Mouse (Mus musculus) limb, embryonic 13.5 days (tissue): ENCODE data around the gene Ear2. TPM values are rescaled to one million over a fixed set of nuclear protein-coding genes. Genes with fewer than 3 reads are reported as not detected.
A peak's percentile ranks its signal among the peaks of the same experiment; 100 is the strongest.
"Not testable (repeated sequence)": the region's sequence is repeated elsewhere in the genome, so short reads cannot be mapped to it uniquely, and the experiment has no call there.

Experiments used
- ATAC-seq: fragments of 200-750 bp; cut with Nextera tagmentation; 2 replicates; pipeline ENCODE4 v1.8.0; 2017; ENCODE audit warnings: low read depth, moderate number of reproducible peaks, moderate TSS enrichment; ENCODE audit not compliant: low FRiP score
- H3K27ac ChIP-seq: fragments of 300-500 bp; sonication (generic); 2 replicates; pipeline ENCODE4 v1.5.1; 2015; ENCODE audit warnings: inconsistent platforms, mild to moderate bottlenecking, moderate library complexity
- H3K27me3 ChIP-seq: fragments of 300-500 bp; sonication (generic); 2 replicates; pipeline ENCODE4 v1.6.1; 2015; ENCODE audit warnings: mild to moderate bottlenecking, inconsistent platforms
- H3K36me3 ChIP-seq: fragments of 300-500 bp; sonication (generic); 2 replicates; pipeline ENCODE4 v1.6.1; 2015; ENCODE audit warnings: inconsistent platforms, mild to moderate bottlenecking, moderate library complexity
- H3K4me1 ChIP-seq: fragments of 300-500 bp; sonication (generic); 2 replicates; pipeline ENCODE4 v1.6.1; 2015; ENCODE audit warnings: inconsistent platforms
- H3K4me2 ChIP-seq: fragments of 300-500 bp; sonication (generic); replicated peaks from 2 replicates; pipeline ENCODE4 v1.6.1; 2015; ENCODE audit warnings: inconsistent platforms, mild to moderate bottlenecking, moderate library complexity
- H3K4me3 ChIP-seq: fragments of 300-500 bp; sonication (generic); 2 replicates; pipeline ENCODE4 v1.5.1; 2015; ENCODE audit warnings: moderate library complexity, mild to moderate bottlenecking, inconsistent platforms
- H3K9ac ChIP-seq: fragments of 300-500 bp; sonication (generic); 2 replicates; pipeline ENCODE4 v1.6.1; 2015; ENCODE audit warnings: mild to moderate bottlenecking, inconsistent platforms
- H3K9me3 ChIP-seq: fragments of 300-500 bp; sonication (generic); 2 replicates; pipeline ENCODE4 v1.6.1; 2016; ENCODE audit warnings: inconsistent platforms
- WGBS: fragments of 180-500 bp; shearing (Covaris S2); methylation state at CpG from one replicate; pipeline ENCODE4 v1.1.7; 2015; 5-methylcytosine and 5-hydroxymethylcytosine counted together
- polyA plus RNA-seq: library from polyadenylated mRNA; unstranded; fragments of >200 nt; fragmentation: Nextera tagmentation; extraction: Ambion mirVana; gene quantifications from 2 replicates; pipeline ENCODE4 v1.2.1, GENCODE M21; 2015

Gene Ear2
- not detected in 2 replicates for polyA plus RNA-seq

DNA sequence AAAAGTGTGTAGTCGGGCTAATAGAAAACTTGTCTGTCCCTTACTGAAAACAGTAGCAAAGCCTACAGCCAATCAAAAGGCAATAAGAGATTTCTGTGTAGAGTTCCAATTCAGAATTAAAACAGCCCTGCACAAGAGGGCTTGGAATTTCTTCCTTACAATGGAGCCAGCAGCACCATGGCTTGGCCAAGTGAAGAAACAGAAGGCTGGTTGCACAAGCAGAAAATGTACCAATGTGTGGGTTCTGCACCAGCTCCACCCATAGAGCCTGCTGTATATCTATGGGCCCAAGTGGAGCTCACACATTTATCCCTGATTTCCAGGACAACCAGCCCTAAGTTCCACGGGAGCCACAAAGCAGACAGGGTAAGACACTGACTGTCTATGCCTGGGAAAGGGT is at the start of gene Ear2:
Ear2 (plus strand) TSS at position 301 of the 400 bp plus-strand sequence.
- not testable (repeated sequence) for H3K27me3 ChIP-seq, ATAC-seq, H3K27ac ChIP-seq, H3K4me1 ChIP-seq, H3K9me3 ChIP-seq, H3K4me3 ChIP-seq, H3K36me3 ChIP-seq, H3K4me2 ChIP-seq, H3K9ac ChIP-seq
- 90% methylated on average over 2 of the region's 2 CpGs for WGBS

DNA sequence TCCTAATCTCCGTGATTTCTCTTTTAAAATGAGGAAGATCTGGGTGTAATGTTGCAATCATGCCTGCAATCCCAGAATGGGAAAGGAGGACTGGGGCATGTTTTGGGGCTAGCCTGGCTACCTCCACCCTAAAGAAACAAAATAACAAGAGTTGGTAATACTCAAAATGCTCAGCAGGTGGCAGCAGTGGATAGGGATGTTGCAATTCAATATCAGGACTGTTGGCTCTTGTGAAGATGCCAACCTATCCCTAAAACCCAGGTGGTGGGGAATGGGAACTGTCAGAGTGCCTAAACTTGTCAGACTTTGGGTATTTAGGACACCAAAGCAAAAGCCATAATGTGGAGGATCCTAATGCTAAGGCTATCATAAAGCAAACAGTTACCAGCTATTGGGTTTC is 34.6 kb upstream of the Ear2 start:
- H3K4me1 ChIP-seq, H3K36me3 ChIP-seq, ATAC-seq, H3K9ac ChIP-seq, H3K9me3 ChIP-seq, H3K27ac ChIP-seq, H3K4me2 ChIP-seq, H3K27me3 ChIP-seq, H3K4me3 ChIP-seq: not testable (repeated sequence)
- WGBS: 72% methylated on average over 1 of the region's 1 CpGs

DNA sequence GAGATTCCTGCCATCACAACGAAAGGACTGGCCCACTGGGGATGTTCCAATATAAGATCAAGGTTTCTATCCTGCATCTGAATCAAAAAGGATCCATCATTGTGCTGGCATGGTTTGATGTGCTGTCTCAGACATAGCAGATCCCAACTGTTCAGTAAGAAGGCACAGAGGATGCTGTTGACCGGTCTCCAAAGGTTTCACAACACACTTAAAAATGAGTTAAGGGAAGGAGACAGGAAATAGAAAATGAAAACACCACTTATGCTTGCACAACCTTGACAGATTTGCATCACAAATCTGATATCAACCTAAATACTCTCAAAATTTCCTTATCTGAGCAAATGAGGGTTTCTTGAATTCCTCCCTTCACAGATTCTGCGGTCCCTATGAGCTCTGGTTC is 31.9 kb upstream of the Ear2 start:
- H3K9ac ChIP-seq, H3K4me2 ChIP-seq, ATAC-seq, H3K9me3 ChIP-seq, H3K27ac ChIP-seq, H3K36me3 ChIP-seq, H3K4me1 ChIP-seq, H3K4me3 ChIP-seq, H3K27me3 ChIP-seq: not testable (repeated sequence)
- 80% methylated on average over 2 of the region's 3 CpGs for WGBS

DNA sequence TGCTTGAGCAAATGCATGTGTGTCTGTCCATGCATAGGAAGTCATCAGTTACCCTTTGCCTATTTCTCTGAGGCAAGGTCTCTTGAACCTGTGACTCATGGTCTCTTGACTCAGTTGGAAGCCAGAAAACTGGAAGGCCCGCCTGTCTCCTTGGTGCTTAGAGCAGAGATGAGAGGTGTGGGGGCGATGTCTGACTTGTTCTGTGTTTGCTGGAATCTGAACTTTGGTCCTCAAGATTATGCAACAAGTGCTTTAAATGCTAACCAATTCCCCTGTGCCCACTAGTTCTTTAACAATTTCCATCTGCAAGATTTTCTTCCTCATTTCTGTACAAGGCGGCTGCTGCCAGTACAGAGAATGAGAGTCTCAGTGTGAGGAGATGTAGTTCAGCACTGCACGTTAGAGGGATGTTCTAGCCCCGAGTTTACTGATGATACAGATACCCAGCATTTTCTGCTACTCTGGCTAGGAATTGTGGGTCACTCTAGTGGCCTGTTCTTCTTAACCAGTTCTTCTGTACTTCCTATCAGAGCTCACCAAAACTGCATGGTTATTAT is 24.6 kb upstream of the Ear2 start:
- H3K9me3 ChIP-seq, H3K9ac ChIP-seq, H3K36me3 ChIP-seq, H3K27me3 ChIP-seq, H3K4me3 ChIP-seq, ATAC-seq, H3K4me2 ChIP-seq, H3K4me1 ChIP-seq, H3K27ac ChIP-seq: not testable (repeated sequence)
- WGBS: 63% methylated on average over 5 of the region's 5 CpGs

DNA sequence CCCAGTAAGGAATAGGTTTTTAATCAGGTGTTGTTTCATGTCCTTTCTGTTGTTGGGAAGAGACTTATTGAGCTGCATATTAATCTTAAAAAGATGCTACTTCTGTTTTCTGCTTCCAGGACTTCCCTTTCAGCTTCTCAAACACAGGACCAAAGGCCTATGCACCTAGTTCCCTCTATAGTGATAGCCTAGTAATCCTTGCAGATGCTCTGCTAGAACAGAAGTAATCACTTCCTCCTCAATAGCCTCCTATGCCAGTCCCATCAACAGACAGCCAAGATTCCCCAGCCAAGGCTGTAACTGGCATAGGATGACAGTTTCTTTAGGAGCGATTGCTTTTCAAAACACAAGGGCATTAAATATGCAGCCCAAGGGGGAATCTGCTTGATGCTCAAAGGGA is 15.9 kb upstream of the Ear2 start:
- H3K4me3 ChIP-seq, H3K27ac ChIP-seq, H3K4me1 ChIP-seq, H3K9ac ChIP-seq, H3K27me3 ChIP-seq, H3K9me3 ChIP-seq, H3K4me2 ChIP-seq, ATAC-seq, H3K36me3 ChIP-seq: not testable (repeated sequence)
- 94% methylated on average over 1 of the region's 1 CpGs for WGBS

DNA sequence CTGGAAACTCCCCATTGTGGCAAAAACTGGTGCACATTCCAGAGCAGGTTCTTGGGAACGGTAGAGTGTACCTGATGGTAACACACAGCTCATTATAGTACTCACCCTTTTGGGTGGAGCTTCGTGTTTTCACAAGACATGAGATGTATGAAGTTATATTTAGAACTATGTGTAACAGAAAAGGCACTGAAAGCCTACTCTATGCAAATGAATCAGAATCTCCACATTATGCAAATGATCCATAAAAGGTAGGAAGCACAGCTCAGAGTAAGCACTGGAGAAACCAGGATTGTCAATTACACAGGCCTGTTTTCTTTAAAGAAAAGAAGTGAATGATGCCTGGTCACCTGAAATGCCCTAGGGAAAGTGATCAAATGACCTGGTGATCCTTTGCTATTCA is 14.9 kb upstream of the Ear2 start:
- whole genome bisulfite sequencing: 76% methylated on average over 2 of the region's 2 CpGs
- not testable (repeated sequence) for ATAC-seq, H3K27me3 ChIP-seq, H3K4me3 ChIP-seq, H3K4me1 ChIP-seq, H3K9me3 ChIP-seq, H3K36me3 ChIP-seq, H3K4me2 ChIP-seq, H3K27ac ChIP-seq, H3K9ac ChIP-seq

DNA sequence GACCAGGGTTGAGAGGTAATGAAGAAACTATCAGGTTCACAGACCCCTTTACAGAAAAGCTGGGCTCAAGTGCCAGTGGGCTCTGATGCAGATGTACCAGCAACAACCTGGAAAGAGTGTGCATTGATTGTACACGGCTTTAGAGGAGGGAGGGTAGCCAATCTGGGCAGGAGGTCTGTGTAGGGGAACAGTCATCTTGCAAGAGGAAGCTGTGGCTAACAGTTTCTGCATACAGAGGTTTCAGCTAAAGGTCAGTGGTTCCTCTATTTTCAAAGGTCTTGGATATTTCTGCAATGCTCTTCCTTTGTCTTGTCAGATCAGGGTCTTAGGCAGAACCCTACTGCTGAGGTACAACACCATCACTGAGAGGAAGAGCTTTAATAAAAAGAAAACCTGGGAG is 10.9 kb upstream of the Ear2 start:
- not testable (repeated sequence) for H3K27me3 ChIP-seq, H3K36me3 ChIP-seq, H3K9me3 ChIP-seq, H3K9ac ChIP-seq, H3K4me1 ChIP-seq, H3K27ac ChIP-seq, ATAC-seq, H3K4me3 ChIP-seq, H3K4me2 ChIP-seq
- WGBS: 57% methylated on average over 1 of the region's 1 CpGs

DNA sequence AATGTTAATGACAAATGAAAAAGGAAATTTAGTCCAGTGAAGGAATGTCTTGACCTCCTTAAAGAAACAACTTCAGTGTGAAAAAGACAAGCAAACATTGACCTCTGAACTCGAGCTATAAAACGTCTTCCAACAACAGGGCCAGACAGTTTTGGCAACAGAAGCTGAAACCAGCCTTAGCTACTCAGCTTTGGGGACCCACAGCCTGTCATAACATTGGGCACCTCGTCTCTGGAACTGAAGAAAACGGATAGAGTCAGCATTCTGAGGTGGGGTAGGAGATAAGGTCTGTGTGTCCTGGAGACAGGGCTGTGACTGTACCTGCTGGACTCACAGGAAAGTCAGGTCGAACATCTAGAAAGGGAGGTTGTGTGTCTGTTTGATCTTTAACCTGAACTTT is 8.0 kb upstream of the Ear2 start:
- H3K9ac ChIP-seq, H3K36me3 ChIP-seq, H3K27ac ChIP-seq, H3K4me2 ChIP-seq, H3K9me3 ChIP-seq, H3K4me3 ChIP-seq, H3K27me3 ChIP-seq, H3K4me1 ChIP-seq, ATAC-seq: not testable (repeated sequence)
- WGBS: 52% methylated on average over 5 of the region's 5 CpGs

DNA sequence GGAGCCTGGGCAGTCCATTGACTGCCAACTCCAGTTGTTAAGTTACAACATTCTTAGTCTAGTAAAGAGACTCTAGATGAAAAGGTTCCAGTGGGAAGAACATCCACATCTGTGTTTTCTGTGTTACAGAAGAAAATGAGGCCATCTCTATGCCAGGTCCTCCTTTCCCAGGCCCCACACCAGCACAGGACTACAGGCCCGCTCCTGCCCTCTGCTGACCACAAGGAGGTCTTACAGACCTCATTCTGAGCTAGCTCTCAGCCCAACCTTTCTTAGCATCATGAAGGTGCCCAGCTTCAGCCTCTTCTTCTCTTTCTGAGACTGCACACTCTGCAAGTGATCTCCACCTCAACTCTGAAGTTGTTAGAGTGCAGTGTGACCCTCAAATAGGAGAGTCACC is 2.4 kb upstream of the Ear2 start:
- ATAC-seq: 0 out of 2 replicates have a peak, but pooled peaks have one; percentile 40
- no CpG with 5 or more reads among the region's 1 CpGs for WGBS
- not testable (repeated sequence) for H3K9me3 ChIP-seq, H3K27ac ChIP-seq, H3K9ac ChIP-seq, H3K27me3 ChIP-seq, H3K4me1 ChIP-seq, H3K4me3 ChIP-seq, H3K36me3 ChIP-seq, H3K4me2 ChIP-seq

DNA sequence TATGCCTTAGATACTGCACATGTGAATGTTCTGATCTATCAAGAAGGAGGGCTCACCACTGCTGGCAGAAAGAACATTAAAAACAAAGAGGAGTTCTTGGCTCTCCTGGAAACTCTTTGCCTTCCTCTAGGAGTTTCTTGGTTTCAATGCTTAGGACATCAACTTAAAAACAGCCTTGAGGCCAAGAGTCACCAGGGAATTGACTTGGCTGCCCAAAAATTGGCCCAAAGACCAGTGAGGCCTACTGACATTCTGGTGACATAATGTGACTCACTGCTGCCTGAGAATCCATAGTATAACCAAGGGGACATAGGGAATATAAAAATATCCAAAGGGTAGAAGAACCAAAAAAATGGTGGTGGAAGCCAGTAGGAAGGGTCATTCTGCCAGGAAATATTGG is 8.5 kb downstream of the Ear2 start:
- no peak overlapping the region for H3K4me3 ChIP-seq
- no peaks in the 10 kb centered on the region for H3K27me3 ChIP-seq
- H3K9me3 ChIP-seq: no peaks in the 10 kb centered on the region
- no peaks in the 10 kb centered on the region for H3K4me1 ChIP-seq
- no peak overlapping the region for H3K27ac ChIP-seq
- H3K4me2 ChIP-seq: no peak overlapping the region
- no peaks in the 10 kb centered on the region for H3K36me3 ChIP-seq
- ATAC-seq: no peak
- H3K9ac ChIP-seq: no peak overlapping the region

DNA sequence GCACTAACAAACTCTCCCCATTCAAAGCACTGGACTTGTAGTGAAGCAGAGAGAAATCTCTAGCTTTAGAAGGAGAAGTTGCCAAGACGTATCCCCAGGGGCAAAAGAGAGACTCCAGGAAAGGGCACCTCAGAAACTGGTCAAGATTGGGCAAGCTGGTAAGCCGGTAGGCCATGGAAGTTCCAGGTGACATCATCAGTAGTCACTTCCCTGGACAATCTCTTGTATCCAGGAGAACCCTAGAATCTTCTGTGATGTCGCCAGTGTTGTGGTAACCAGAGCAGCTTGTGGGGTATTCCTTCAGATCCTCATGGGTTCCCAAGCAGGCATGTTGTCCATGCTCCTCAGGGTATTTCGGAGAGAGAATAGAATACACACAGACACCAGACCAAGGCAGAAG is 21.1 kb downstream of the Ear2 start, which contains the start of gene Gm3327:
Gm3327 (plus strand) TSS at position 301 of the 400 bp plus-strand sequence.
- H3K36me3 ChIP-seq, H3K4me2 ChIP-seq, H3K9me3 ChIP-seq, H3K9ac ChIP-seq, H3K27me3 ChIP-seq, H3K4me3 ChIP-seq, ATAC-seq, H3K27ac ChIP-seq, H3K4me1 ChIP-seq: not testable (repeated sequence)
- WGBS: 92% methylated on average over 4 of the region's 4 CpGs
